Mouse (Mus musculus): ENCODE results near the gene Rbfox1. TPM values are rescaled to one million over a fixed set of nuclear protein-coding genes. Genes with fewer than 3 reads are reported as not detected.

Rbfox1 gene
- total and polyA plus RNA-seq, 3 experiments: not detected

DNA sequence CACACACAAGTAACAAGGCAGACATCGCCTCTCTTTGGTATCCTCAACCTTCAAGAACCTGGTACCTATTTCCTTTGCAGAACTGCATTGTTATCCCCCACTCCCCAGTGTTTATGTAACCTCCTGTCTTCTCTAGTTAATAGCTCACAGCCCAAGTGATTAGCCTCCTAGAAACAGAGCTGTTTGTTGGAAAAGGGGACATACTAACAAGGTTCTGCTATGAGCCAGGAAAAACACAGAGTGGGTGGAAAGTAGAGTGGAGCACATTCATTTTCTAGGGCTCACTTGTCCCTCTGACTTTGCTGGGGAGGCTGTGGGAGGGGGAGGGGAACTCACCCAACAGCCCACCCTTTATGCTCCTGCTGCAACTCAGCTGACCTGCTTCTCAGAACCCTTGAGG, 114.9 kb downstream of the Rbfox1 start:
- peaks cover 5% of the 10 kb centered on the region for H3K9me3 ChIP-seq (replicated peaks)
- DNase-seq (ENCODE audit: low spot score): no peak
- TF ChIP-seq CTCF (IDR thresholded peaks at IDR 0.05; ENCODE audit: low read depth, low read length) (no peak), GATA1 (IDR thresholded peaks at IDR 0.05; ENCODE audit: borderline replicate concordance, low read length) (no peak), TAL1 (conservative IDR thresholded peaks at IDR 0.05; ENCODE audit: low read depth, low read length) (no peak), POLR2AphosphoS5 (IDR thresholded peaks at IDR 0.05; ENCODE audit: insufficient replicate concordance, low read depth, low read length) (no peak), GATA2 (IDR thresholded peaks at IDR 0.05; ENCODE audit: borderline replicate concordance, low read depth, low read length) (no peak)
- H3K36me3 ChIP-seq (replicated peaks): no peaks in the 10 kb centered on the region
- H3K27me3 ChIP-seq (ENCODE audit: insufficient read depth, low read length): no peaks in the 10 kb centered on the region
- no peak for ATAC-seq (ENCODE audit: extremely low read depth, insufficient number of reproducible peaks, low FRiP score, poor library complexity, severe bottlenecking)
- no peaks in the 10 kb centered on the region for H3K4me1 ChIP-seq (ENCODE audit: insufficient read depth, low read depth, low read length)
- H3K4me3 ChIP-seq (ENCODE audit: low read depth, low read length): no peak overlapping the region

DNA sequence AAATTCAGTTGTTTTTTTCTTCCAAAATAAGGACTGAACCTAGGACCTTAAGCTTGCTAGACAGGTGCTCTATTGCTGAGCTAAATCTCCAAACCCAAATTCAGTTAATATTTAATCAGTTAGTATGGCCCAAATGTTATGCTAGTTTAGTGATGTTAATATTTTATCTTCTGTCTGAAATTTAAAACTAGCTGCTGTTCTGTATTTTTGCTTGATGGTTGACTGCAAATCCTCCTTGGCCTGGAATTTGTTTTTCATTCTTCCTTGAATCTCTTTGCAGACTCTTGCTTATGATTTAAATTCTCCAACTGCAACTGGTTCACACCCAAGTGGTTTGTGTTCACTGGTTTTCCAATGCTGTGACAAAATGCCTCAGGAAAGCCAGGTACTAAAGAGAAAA, 121.8 kb downstream of the Rbfox1 start:
- Histone ChIP-seq H3K27me3 (ENCODE audit: insufficient read depth, low read length) (no peaks in the 10 kb centered on the region), H3K4me3 (ENCODE audit: low read depth, low read length) (no peak overlapping the region), H3K4me1 (ENCODE audit: insufficient read depth, low read depth, low read length) (no peaks in the 10 kb centered on the region), H3K9me3 (replicated peaks) (peaks cover 6% of the 10 kb centered on the region), H3K36me3 (replicated peaks) (no peaks in the 10 kb centered on the region)
- TF ChIP-seq POLR2AphosphoS5 (IDR thresholded peaks at IDR 0.05; ENCODE audit: insufficient replicate concordance, low read depth, low read length): no peak
- no peak for TF ChIP-seq GATA2 (IDR thresholded peaks at IDR 0.05; ENCODE audit: borderline replicate concordance, low read depth, low read length)
- TF ChIP-seq CTCF (IDR thresholded peaks at IDR 0.05; ENCODE audit: low read depth, low read length): no peak
- no peak for TF ChIP-seq GATA1 (IDR thresholded peaks at IDR 0.05; ENCODE audit: borderline replicate concordance, low read length)
- no peak for TF ChIP-seq TAL1 (conservative IDR thresholded peaks at IDR 0.05; ENCODE audit: low read depth, low read length)
- DNase-seq (ENCODE audit: low spot score) (no peak), ATAC-seq (ENCODE audit: extremely low read depth, insufficient number of reproducible peaks, low FRiP score, poor library complexity, severe bottlenecking) (no peak)

DNA sequence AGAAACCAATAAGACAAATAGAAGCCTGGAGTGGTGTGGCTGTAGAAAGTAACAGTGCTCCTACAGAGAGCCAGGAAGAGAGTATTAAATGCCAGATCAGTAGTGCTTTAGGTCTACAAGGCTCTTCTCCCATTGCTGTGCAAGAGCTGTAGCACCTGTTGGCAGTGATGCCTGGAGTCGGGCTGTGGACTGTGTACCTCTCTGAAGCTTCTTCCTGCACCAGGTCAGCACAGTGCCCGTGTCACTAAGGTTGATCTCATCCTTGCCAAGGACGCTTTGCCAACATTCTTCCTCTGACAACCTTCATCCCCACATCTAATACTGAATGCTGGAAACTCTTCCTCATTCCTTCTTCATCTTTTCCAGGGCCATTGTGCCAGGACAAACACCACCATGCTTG, 127.7 kb downstream of the Rbfox1 start:
- Histone ChIP-seq H3K27me3 (ENCODE audit: insufficient read depth, low read length) (no peaks in the 10 kb centered on the region), H3K4me3 (ENCODE audit: low read depth, low read length) (no peak overlapping the region), H3K36me3 (replicated peaks) (no peaks in the 10 kb centered on the region), H3K4me1 (ENCODE audit: insufficient read depth, low read depth, low read length) (no peaks in the 10 kb centered on the region), H3K9me3 (replicated peaks) (peaks cover 9% of the 10 kb centered on the region)
- TF ChIP-seq GATA2 (IDR thresholded peaks at IDR 0.05; ENCODE audit: borderline replicate concordance, low read depth, low read length): no peak
- TF ChIP-seq GATA1 (IDR thresholded peaks at IDR 0.05; ENCODE audit: borderline replicate concordance, low read length): no peak
- no peak for TF ChIP-seq TAL1 (conservative IDR thresholded peaks at IDR 0.05; ENCODE audit: low read depth, low read length)
- TF ChIP-seq POLR2AphosphoS5 (IDR thresholded peaks at IDR 0.05; ENCODE audit: insufficient replicate concordance, low read depth, low read length): no peak
- no peak for TF ChIP-seq CTCF (IDR thresholded peaks at IDR 0.05; ENCODE audit: low read depth, low read length)
- ATAC-seq (ENCODE audit: extremely low read depth, insufficient number of reproducible peaks, low FRiP score, poor library complexity, severe bottlenecking): no peak
- no peak for DNase-seq (ENCODE audit: low spot score)

DNA sequence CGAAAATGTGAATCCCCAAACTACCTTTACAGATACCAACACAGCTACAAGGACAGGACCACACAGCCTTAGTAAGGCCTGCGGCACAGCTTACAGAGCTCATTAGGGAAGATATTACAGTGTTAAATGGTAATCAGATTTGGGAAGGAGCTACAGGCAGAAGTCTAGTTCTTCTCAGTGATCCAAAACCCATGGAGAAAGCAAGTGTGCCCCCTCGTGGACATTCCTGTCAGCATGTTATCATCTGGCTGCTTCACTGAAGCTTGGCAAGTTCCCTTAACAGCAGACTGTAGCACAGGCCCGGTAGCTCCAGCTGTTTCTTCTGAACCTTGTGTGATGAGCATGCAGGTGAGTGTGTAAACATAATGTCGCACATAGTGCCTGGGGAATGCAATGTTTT, 133.5 kb downstream of the Rbfox1 start:
- DNase-seq (ENCODE audit: low spot score) (no peak), ATAC-seq (ENCODE audit: extremely low read depth, insufficient number of reproducible peaks, low FRiP score, poor library complexity, severe bottlenecking) (no peak)
- Histone ChIP-seq H3K4me3 (ENCODE audit: low read depth, low read length) (no peak overlapping the region), H3K36me3 (replicated peaks) (no peaks in the 10 kb centered on the region), H3K4me1 (ENCODE audit: insufficient read depth, low read depth, low read length) (no peaks in the 10 kb centered on the region), H3K9me3 (replicated peaks) (peaks cover 20% of the 10 kb centered on the region), H3K27me3 (ENCODE audit: insufficient read depth, low read length) (no peaks in the 10 kb centered on the region)
- TF ChIP-seq TAL1 (conservative IDR thresholded peaks at IDR 0.05; ENCODE audit: low read depth, low read length): no peak

DNA sequence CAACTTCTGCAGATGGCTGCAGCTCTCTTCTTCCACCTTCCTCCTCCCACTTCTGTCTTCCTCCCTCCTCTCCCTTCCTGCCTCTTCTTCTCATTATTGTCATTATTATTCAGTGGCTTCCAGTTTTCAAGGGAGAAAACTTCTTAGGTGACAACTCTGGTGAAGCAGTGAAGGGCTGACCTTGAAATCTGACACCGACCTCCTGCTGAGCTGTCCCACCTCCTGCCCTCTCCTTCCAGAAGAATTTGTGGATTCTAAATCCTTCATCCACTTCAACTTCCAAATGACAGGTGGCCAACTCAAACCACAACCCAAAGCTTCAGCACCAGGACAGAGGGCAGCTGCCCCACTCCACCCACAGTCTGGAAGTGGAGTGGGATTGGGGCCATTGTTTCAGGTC, 134.2 kb downstream of the Rbfox1 start:
- peaks cover 20% of the 10 kb centered on the region for H3K9me3 ChIP-seq (replicated peaks)
- no peak for ATAC-seq (ENCODE audit: extremely low read depth, insufficient number of reproducible peaks, low FRiP score, poor library complexity, severe bottlenecking)

DNA sequence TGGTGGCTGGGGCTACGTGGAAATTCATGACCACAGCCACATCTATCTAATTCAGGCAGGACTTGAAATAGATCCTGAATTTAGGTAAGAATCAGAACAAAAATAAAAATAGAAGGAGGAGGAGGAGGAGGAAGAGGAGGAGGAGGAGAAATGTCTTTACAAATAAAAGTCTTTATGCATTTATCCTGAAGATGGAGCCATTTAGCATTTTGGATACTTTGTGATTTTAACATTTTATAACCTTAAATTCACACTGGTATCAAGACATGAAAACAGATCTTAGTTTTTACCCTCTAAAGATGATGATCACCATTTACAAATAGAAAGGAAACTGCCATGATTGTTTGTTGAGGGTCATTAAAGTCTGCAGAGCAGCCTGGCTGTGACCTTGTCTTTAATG, 146.1 kb downstream of the Rbfox1 start:
- no peak for TF ChIP-seq GATA1 (IDR thresholded peaks at IDR 0.05; ENCODE audit: borderline replicate concordance, low read length)
- no peak for TF ChIP-seq GATA2 (IDR thresholded peaks at IDR 0.05; ENCODE audit: borderline replicate concordance, low read depth, low read length)
- TF ChIP-seq TAL1 (conservative IDR thresholded peaks at IDR 0.05; ENCODE audit: low read depth, low read length): no peak
- no peak for TF ChIP-seq POLR2AphosphoS5 (IDR thresholded peaks at IDR 0.05; ENCODE audit: insufficient replicate concordance, low read depth, low read length)
- TF ChIP-seq CTCF (IDR thresholded peaks at IDR 0.05; ENCODE audit: low read depth, low read length): no peak
- ATAC-seq (ENCODE audit: extremely low read depth, insufficient number of reproducible peaks, low FRiP score, poor library complexity, severe bottlenecking): no peak
- DNase-seq (ENCODE audit: low spot score): no peak
- H3K36me3 ChIP-seq (replicated peaks): no peaks in the 10 kb centered on the region
- H3K27me3 ChIP-seq (ENCODE audit: insufficient read depth, low read length): no peaks in the 10 kb centered on the region
- no peaks in the 10 kb centered on the region for H3K4me1 ChIP-seq (ENCODE audit: insufficient read depth, low read depth, low read length)
- peaks cover 18% of the 10 kb centered on the region for H3K9me3 ChIP-seq (replicated peaks)
- no peak overlapping the region for H3K4me3 ChIP-seq (ENCODE audit: low read depth, low read length)

More for the DNA sequence above, 134.2 kb downstream of the Rbfox1 start:
- no peaks in the 10 kb centered on the region for H3K27me3 ChIP-seq (ENCODE audit: insufficient read depth, low read length)
- H3K4me1 ChIP-seq (ENCODE audit: insufficient read depth, low read depth, low read length): no peaks in the 10 kb centered on the region
- no peak for TF ChIP-seq TAL1 (conservative IDR thresholded peaks at IDR 0.05; ENCODE audit: low read depth, low read length)
- TF ChIP-seq GATA2 (IDR thresholded peaks at IDR 0.05; ENCODE audit: borderline replicate concordance, low read depth, low read length): no peak
- no peak for TF ChIP-seq POLR2AphosphoS5 (IDR thresholded peaks at IDR 0.05; ENCODE audit: insufficient replicate concordance, low read depth, low read length)
- no peak for TF ChIP-seq GATA1 (IDR thresholded peaks at IDR 0.05; ENCODE audit: borderline replicate concordance, low read length)
- no peak for TF ChIP-seq CTCF (IDR thresholded peaks at IDR 0.05; ENCODE audit: low read depth, low read length)
- H3K4me3 ChIP-seq (ENCODE audit: low read depth, low read length): no peak overlapping the region
- no peak for DNase-seq (ENCODE audit: low spot score)
- H3K36me3 ChIP-seq (replicated peaks): no peaks in the 10 kb centered on the region

DNA sequence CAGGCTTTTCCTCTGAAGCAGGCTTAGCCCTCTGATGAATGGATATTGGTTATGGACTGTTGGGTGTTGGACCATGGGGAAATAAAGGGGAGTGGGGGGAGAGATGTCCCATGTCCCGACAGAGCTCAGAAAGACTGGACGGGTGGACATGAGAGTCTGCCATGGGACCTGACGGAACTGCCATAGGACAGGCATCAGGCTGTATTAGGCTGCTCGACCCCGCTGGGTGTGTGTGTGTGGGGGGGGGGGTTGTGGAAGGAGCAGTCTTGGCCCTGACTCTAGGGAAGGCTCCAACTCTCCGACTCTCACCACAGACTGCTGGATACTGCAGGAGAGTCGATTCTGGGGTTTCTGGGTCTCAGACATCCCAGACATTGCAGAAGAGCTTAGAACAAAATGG, 147.4 kb downstream of the Rbfox1 start:
- H3K9me3 ChIP-seq (replicated peaks): peaks cover 21% of the 10 kb centered on the region
- TF ChIP-seq POLR2AphosphoS5 (IDR thresholded peaks at IDR 0.05; ENCODE audit: insufficient replicate concordance, low read depth, low read length): no peak
- no peak for TF ChIP-seq TAL1 (conservative IDR thresholded peaks at IDR 0.05; ENCODE audit: low read depth, low read length)
- no peak for TF ChIP-seq GATA1 (IDR thresholded peaks at IDR 0.05; ENCODE audit: borderline replicate concordance, low read length)
- TF ChIP-seq GATA2 (IDR thresholded peaks at IDR 0.05; ENCODE audit: borderline replicate concordance, low read depth, low read length): no peak
- TF ChIP-seq CTCF (IDR thresholded peaks at IDR 0.05; ENCODE audit: low read depth, low read length): no peak
- H3K36me3 ChIP-seq (replicated peaks): no peaks in the 10 kb centered on the region
- no peaks in the 10 kb centered on the region for H3K27me3 ChIP-seq (ENCODE audit: insufficient read depth, low read length)
- H3K4me1 ChIP-seq (ENCODE audit: insufficient read depth, low read depth, low read length): no peaks in the 10 kb centered on the region
- H3K4me3 ChIP-seq (ENCODE audit: low read depth, low read length): no peak overlapping the region
- ATAC-seq (ENCODE audit: extremely low read depth, insufficient number of reproducible peaks, low FRiP score, poor library complexity, severe bottlenecking) (no peak), DNase-seq (ENCODE audit: low spot score) (no peak)
